Mouse (Mus musculus) bone marrow macrophage, adult 2 months (primary cell): Measurements from ENCODE around the gene Gm9049.
A peak's percentile ranks its signal among the peaks of the same experiment; 100 is the strongest.

ENCODE experiments used
- CTCF ChIP-seq: IDR thresholded peaks from 2 replicates; pipeline ENCODE4 v1.5.1; 2012; ENCODE audit warnings: low read depth, mild to moderate bottlenecking, low read length, moderate library complexity
- POLR2A ChIP-seq: IDR thresholded peaks from 2 replicates; pipeline ENCODE4 v1.6.1; 2012; ENCODE audit warnings: mild to moderate bottlenecking, low read depth, low read length, borderline replicate concordance

DNA sequence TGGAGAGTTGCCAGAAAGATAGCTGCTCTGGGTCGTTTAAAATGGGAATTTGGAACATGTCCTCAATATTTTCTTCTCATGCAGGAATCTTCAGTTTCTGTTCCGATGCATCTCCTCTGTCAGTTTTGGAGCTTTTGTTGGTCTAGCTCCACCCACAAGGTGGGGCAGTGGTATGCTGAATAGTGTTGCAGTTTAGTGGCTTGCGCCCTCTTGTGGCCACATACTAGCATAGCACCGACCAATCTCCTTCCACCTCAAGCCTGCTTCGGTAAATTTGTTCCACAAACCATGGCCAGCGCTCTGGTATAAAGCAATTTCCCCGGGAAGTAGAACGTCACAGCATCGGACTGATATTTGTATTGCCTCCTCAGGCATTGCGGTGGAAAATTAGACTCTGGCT is 16.5 kb upstream of the Gm9049 start:
- no peak for TF ChIP-seq POLR2A
- TF ChIP-seq CTCF, result peak; percentile 88
